Mouse (Mus musculus) midbrain, embryonic 11.5 days (tissue): ENCODE measurements around the gene Tekt3. TPM values are rescaled to one million over a fixed set of nuclear protein-coding genes. Genes with fewer than 3 reads are reported as not detected.

Experiments used
- polyA plus RNA-seq: library from polyadenylated mRNA; unstranded; fragments of >200 nt; fragmentation: Nextera tagmentation; extraction: Ambion mirVana; gene quantifications from 2 replicates; pipeline ENCODE4 v1.2.1, GENCODE M21; 2014

Tekt3 gene
- polyA plus RNA-seq, 1 experiment from 2014 or later, result not detected

Other genes with a start within 250 kb of the Tekt3 start
- gene Trim16, start 241.4 kb upstream of the Tekt3 start, polyA plus RNA-seq, result 3.9 and 4.4 TPM in 2 replicates
- gene Fbxw10, start 214.6 kb upstream of the Tekt3 start, polyA plus RNA-seq, result 0.45 and 0.63 TPM in 2 replicates
- 44.4 and 48.7 TPM in 2 replicates for gene Tvp23b, start 182.2 kb upstream of the Tekt3 start, polyA plus RNA-seq
- 0.32 TPM in 1 of 2 replicates, not detected in the other for gene Cdrt4, start 110.5 kb upstream of the Tekt3 start, polyA plus RNA-seq
- gene Pmp22, start 67.3 kb downstream of the Tekt3 start, polyA plus RNA-seq, result 34.9 and 39.7 TPM in 2 replicates